Mouse (Mus musculus): ENCODE results near the gene Pkn1. TPM values are rescaled to one million over a fixed set of nuclear protein-coding genes. Genes with fewer than 3 reads are reported as not detected.

Pkn1 gene
- polyA plus RNA-seq, 1 experiment from 2014 or later = 34.6 TPM

DNA sequence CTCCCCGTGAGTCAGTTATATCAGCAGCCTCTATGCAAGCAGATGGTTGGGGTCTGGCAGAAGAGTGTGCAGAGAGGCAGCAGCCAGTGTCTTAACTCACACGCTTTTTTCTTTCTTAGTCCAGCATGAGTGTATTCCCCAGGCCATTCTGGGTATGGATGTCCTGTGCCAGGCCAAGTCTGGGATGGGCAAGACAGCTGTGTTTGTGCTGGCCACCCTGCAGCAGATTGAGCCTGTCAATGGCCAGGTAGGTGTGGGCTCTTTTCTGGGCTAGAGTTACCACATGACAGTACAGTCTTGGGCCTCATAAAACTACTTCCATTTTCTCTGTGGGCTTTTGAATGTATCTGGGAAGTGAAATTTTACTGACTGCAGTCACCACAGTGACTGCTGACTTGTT lies 20.7 kb upstream of the Pkn1 start:
- no peak overlapping the region for H3K4me2 ChIP-seq (replicated peaks)
- WGBS = 86% methylated on average over 2 of the region's 2 CpGs

DNA sequence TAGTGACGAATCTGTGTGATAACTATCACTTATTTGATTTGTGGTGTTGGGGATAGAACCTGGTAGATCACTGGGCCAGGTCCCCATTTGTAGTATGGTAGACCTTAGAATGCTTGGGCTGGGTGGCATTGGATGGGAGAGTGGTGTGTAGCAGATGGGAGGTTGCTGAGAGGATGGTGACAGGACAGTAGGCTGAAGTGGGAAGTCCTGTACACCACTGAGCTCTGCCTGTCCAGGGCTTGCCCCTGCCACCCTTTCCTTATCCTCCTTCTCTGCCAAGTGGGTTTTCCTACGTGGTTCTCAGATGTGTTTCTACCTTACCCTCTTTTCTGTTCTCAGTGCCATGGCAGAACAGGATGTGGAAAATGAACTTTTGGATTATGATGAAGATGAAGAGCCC lies 20.1 kb upstream of the Pkn1 start:
- Histone ChIP-seq H3K4me3 (no peak overlapping the region), H3K9ac (no peak overlapping the region), H3K36me3 (peaks cover 48% of the 10 kb centered on the region), H3K27ac (no peak overlapping the region), H3K4me2 (replicated peaks) (no peak overlapping the region), H3K27me3 (no peaks in the 10 kb centered on the region), H3K4me1 (peaks cover 15% of the 10 kb centered on the region), H3K9me3 (replicated peaks) (no peaks in the 10 kb centered on the region)
- no peak for ATAC-seq (ENCODE audit: low FRiP score)
- 82% methylated on average over 2 of the region's 2 CpGs for WGBS

More for the DNA sequence above, 20.7 kb upstream of the Pkn1 start:
- H3K9me3 ChIP-seq (replicated peaks) = no peaks in the 10 kb centered on the region
- H3K4me1 ChIP-seq = peaks cover 15% of the 10 kb centered on the region
- H3K4me3 ChIP-seq = no peak overlapping the region
- peaks cover 54% of the 10 kb centered on the region for H3K36me3 ChIP-seq
- no peak for ATAC-seq (ENCODE audit: low FRiP score)
- no peaks in the 10 kb centered on the region for H3K27me3 ChIP-seq
- no peak overlapping the region for H3K9ac ChIP-seq
- H3K27ac ChIP-seq = no peak overlapping the region

DNA sequence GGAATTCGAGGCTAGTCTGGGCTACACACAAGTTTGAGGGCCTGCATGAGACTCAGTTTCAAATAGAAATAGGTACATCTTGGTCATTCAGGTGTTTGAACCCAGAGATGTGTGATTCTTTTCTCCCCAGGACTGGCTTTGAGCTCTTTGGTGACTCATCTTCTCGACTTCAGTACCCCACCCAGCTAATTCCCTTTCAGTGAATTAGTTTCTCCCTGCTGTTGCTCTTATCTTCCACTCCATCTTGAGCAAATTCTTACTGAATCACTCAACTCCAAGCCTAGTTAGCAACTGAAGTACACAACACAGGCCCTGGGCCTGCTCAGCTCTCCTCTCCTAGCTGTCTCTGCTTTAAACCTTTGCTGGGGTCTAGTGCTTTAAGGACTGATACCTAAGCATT lies 17.6 kb upstream of the Pkn1 start:
- WGBS = 69% methylated on average over 2 of the region's 2 CpGs
- Histone ChIP-seq H3K4me1 (peaks cover 15% of the 10 kb centered on the region), H3K36me3 (peaks cover 23% of the 10 kb centered on the region), H3K27me3 (peaks cover 4% of the 10 kb centered on the region; the same call in 1 of the 2 replicates), H3K4me2 (replicated peaks) (peak overlapping the region; percentile 91), H3K9me3 (replicated peaks) (no peaks in the 10 kb centered on the region), H3K9ac (0 out of 2 replicates have a peak overlapping the region, but pooled peaks have one; percentile 32), H3K27ac (no peak overlapping the region), H3K4me3 (peak overlapping the region; percentile 93)
- ATAC-seq (ENCODE audit: low FRiP score) = no peak

DNA sequence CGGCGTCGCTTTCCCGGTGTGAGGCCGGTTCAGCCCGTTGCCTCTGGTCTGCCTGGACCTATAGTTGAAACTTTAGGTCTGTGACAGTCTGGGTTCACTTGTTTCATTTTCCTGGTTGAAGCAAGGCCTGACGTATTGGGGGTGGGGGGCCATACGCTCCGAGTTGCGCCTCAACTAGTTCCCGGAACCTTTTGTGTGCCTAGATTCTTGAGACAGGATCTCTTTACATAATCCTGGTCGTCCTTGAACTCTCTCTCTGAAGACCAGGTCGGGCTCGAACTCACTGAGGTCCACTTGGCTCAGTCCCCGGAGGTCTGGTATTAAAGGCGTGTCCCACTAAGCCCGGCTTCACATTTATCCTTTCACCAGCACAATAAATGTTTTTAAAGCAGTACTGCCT lies 16.8 kb upstream of the Pkn1 start:
- peak overlapping the region; percentile 91 for H3K4me2 ChIP-seq (replicated peaks)
- peaks cover 15% of the 10 kb centered on the region for H3K4me1 ChIP-seq
- peaks cover 4% of the 10 kb centered on the region; the same call in 1 of the 2 replicates for H3K27me3 ChIP-seq
- peak overlapping the region; percentile 93 for H3K27ac ChIP-seq
- H3K9me3 ChIP-seq (replicated peaks) = no peaks in the 10 kb centered on the region
- ATAC-seq (ENCODE audit: low FRiP score) = no peak
- H3K4me3 ChIP-seq = peak overlapping the region; percentile 93
- H3K9ac ChIP-seq = peak overlapping the region; percentile 87
- WGBS = 1% methylated on average over 17 of the region's 17 CpGs
- peaks cover 15% of the 10 kb centered on the region for H3K36me3 ChIP-seq

DNA sequence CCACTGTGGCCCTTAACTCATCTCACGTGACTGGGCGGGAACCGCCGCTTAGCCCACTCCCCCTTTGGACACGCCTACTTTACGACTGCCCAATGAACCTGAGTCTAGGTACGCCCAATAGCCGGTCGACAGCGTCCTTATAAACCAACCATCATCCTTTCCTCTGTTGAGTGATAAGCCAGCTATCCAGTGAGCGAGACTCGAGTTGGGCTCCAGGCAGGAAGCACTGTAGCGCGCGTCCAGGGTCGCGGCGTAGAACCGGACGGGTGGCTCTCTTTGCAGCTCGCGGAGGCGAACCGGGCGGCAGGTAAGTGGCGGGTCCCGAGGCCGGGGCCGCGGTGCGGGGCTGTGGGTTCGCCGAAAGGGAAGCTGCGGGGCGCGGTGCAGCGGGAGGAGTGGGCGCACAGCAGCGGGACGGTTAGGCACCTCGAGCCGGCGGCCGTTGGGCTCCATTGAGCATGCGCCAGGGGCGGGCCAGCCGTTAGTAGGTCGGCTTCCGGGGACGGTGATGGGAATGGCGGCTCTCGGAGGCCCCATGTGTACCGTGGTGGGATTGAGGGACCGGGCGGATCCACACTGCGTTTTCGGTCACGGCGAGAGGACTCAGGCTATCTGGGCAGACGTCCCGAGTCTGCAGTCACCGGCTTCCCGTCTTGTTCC lies 16.2 kb upstream of the Pkn1 start, which contains the start of gene Ddx39:
Gene Ddx39, plus strand, starts transcription at position 147 of the 660 bp plus-strand sequence.
- Histone ChIP-seq H3K4me3 (peak within 1 kb of the TSS; percentile 93), H3K4me2 (replicated peaks) (peak within 1 kb of the TSS; percentile 91), H3K27me3 (peaks cover 4% of the 10 kb centered on the region; the same call in 1 of the 2 replicates), H3K27ac (peak within 1 kb of the TSS; percentile 93), H3K9ac (peak within 1 kb of the TSS; percentile 87), H3K9me3 (replicated peaks) (no peaks in the 10 kb centered on the region), H3K4me1 (peaks cover 15% of the 10 kb centered on the region), H3K36me3 (peaks cover 9% of the 10 kb centered on the region)
- under 1% methylated on average over 63 of the region's 63 CpGs for WGBS
- ATAC-seq (ENCODE audit: low FRiP score) = peak; percentile 100

DNA sequence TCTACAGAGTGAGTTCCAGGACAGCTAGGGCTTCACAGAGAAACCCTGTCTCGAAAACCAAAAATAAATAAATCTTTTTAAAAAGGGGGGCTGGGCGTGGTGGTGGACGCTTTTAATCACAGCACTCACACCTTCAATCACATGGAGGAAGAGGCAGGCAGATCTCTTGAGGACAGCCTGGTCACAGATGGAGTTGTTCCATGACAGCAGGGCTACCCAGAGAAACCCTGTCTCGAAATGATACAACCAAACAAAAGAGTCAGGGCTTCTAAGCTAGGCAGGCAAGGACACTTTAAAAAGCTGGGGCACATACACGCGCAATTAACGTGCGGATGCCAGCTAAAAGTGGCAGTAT lies 15.7 kb upstream of the Pkn1 start:
- H3K27ac ChIP-seq = no peak overlapping the region
- ATAC-seq (ENCODE audit: low FRiP score) = peak; percentile 50
- peak overlapping the region; percentile 91 for H3K4me2 ChIP-seq (replicated peaks)

DNA sequence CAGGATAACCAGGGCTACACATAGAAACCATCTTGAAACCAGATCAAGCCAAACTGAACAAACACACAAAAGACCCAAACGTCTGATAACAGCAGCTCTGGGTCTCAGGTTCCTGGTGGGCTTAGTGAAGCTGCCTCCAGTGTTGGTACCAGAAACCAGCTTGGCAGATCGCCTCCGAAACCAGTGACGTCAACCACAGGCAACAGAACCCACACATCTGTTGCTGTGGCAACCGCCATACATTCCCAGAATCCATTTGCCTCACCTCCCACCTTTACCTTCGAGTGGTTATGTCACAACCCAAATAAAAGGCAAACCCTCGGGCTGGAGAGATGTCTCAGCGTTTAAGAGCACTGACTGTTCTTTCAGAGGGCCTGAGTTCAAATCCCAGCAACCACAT lies 8.6 kb upstream of the Pkn1 start:
- WGBS = 75% methylated on average over 8 of the region's 8 CpGs
- Histone ChIP-seq H3K27me3 (peaks cover 4% of the 10 kb centered on the region; the same call in 1 of the 2 replicates), H3K9ac (no peak overlapping the region), H3K27ac (no peak overlapping the region), H3K36me3 (no peaks in the 10 kb centered on the region), H3K4me2 (replicated peaks) (no peak overlapping the region), H3K4me1 (no peaks in the 10 kb centered on the region), H3K9me3 (replicated peaks) (no peaks in the 10 kb centered on the region), H3K4me3 (no peak overlapping the region)
- no peak for ATAC-seq (ENCODE audit: low FRiP score)

More for the DNA sequence above, 15.7 kb upstream of the Pkn1 start:
- Histone ChIP-seq H3K27me3 (peaks cover 4% of the 10 kb centered on the region; the same call in 1 of the 2 replicates), H3K9ac (no peak overlapping the region), H3K4me3 (peak overlapping the region; percentile 93), H3K4me1 (peaks cover 15% of the 10 kb centered on the region), H3K9me3 (replicated peaks) (no peaks in the 10 kb centered on the region), H3K36me3 (peaks cover 4% of the 10 kb centered on the region)
- WGBS = 18% methylated on average over 8 of the region's 8 CpGs

DNA sequence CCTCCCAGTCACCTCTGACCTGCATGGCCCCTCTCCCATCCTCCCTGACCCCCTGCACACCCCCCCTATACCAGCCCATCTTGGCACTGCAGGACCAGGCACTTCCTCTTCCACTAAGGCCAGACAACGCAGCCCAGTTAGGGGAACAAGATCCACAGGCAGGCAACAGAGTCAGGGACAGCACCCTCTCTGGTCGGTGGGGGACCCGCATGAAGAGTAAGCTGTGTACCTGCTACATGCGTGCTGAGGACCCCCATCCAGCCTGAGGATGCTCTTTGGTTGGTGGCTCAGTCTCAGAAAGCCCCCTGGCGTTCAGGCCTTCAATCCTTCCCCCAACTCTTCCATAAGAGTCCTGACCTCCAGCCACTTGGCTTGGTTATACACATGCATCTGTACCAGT lies 7.4 kb upstream of the Pkn1 start:
- ATAC-seq (ENCODE audit: low FRiP score) = no peak
- Histone ChIP-seq H3K27me3 (no peaks in the 10 kb centered on the region), H3K9me3 (replicated peaks) (no peaks in the 10 kb centered on the region), H3K4me2 (replicated peaks) (no peak overlapping the region), H3K36me3 (no peaks in the 10 kb centered on the region), H3K27ac (no peak overlapping the region), H3K4me3 (no peak overlapping the region), H3K9ac (no peak overlapping the region), H3K4me1 (no peaks in the 10 kb centered on the region)
- 66% methylated on average over 5 of the region's 5 CpGs for whole genome bisulfite sequencing

DNA sequence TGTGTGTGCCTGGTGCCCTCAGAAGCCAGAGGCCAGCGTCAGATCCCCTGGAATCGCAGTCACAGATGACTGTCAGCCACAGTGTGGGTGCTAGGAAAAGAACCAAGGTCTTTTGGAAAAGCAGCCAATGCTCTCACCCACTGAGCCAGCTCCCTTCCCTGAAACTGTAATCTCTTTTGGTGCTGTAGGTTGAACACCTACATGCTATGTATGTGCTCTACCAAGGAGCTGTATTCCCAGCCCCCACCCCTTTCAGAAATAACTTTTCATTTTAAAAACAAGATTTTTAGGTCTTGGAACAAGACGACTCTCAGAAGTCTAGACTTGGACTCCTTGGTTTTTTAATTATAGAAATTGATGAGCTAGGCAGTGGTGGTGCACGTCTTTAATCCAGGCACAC lies 4.4 kb upstream of the Pkn1 start:
- Histone ChIP-seq H3K27ac (no peak overlapping the region), H3K9me3 (replicated peaks) (no peaks in the 10 kb centered on the region), H3K27me3 (no peaks in the 10 kb centered on the region), H3K9ac (no peak overlapping the region), H3K4me2 (replicated peaks) (no peak overlapping the region), H3K4me1 (peaks cover 9% of the 10 kb centered on the region; the same call in 1 of the 2 replicates), H3K4me3 (no peak overlapping the region), H3K36me3 (no peaks in the 10 kb centered on the region)
- no peak for ATAC-seq (ENCODE audit: low FRiP score)
- 83% methylated on average over 4 of the region's 4 CpGs for WGBS

DNA sequence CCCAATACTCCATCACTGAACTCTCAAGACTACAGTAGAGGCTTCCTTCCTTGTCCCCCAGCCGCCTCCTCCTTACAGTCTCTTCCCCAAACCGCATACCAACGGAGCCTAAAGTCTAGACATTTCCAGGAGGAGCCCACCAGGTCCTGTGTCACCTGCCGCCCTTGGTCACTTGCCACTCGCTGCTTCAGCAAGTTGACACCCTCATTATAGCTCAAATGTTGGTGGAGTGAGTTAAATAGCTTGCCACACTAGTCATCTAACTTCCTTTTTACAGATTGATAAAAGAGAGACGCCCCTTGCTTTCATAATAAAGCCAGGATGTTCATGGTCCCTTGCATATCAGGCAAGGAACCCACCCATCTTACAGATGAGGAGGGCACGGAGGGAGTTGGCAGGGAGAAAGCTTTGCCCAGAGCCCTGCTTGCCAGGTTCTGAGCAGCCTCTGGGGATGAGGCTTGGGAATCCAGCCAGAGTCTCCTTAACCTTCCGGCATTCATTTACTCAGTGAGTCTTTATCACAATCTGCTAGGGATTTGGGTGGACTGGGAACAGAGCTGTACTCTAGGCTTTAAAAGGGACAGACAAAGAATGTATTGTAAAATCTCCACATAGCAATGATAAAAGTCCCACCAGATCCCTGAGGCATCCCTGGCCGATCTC lies 1.6 kb upstream of the Pkn1 start:
- H3K36me3 ChIP-seq = no peaks in the 10 kb centered on the region
- no peak overlapping the region for H3K27ac ChIP-seq
- H3K4me2 ChIP-seq (replicated peaks) = no peak overlapping the region
- no peaks in the 10 kb centered on the region for H3K27me3 ChIP-seq
- WGBS = 84% methylated on average over 9 of the region's 9 CpGs
- H3K4me1 ChIP-seq = peaks cover 23% of the 10 kb centered on the region
- H3K9me3 ChIP-seq (replicated peaks) = no peaks in the 10 kb centered on the region
- no peak overlapping the region for H3K9ac ChIP-seq
- H3K4me3 ChIP-seq = no peak overlapping the region
- ATAC-seq (ENCODE audit: low FRiP score) = no peak

DNA sequence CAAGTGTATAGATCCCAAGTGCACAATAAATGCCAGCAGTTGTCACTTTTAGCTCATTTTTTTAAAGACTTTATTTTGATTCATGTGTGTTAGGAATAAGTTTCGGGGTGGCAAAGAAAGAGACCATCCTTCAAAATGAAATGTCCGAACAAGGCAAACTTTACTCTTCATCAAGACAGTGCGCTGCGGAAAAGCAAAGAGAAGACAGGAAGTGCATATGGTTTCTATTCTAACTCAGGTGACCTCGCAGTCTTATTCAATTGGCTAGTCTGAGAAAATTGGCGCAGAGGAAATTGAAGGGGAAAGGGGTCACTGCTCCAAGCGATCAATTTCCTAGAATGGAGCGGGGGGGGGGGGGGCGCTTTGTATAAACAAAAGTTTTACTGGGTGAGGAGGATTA lies 587 bp upstream of the Pkn1 start:
- Histone ChIP-seq H3K4me1 (peaks cover 23% of the 10 kb centered on the region), H3K4me3 (peak overlapping the region; percentile 85), H3K9me3 (replicated peaks) (no peaks in the 10 kb centered on the region), H3K36me3 (no peaks in the 10 kb centered on the region), H3K27me3 (no peaks in the 10 kb centered on the region), H3K9ac (peak overlapping the region; percentile 90), H3K27ac (peak overlapping the region; percentile 52; the same call in 1 of the 2 replicates), H3K4me2 (replicated peaks) (peak overlapping the region; percentile 92)
- ATAC-seq (ENCODE audit: low FRiP score) = no peak
- 45% methylated on average over 9 of the region's 9 CpGs for WGBS

DNA sequence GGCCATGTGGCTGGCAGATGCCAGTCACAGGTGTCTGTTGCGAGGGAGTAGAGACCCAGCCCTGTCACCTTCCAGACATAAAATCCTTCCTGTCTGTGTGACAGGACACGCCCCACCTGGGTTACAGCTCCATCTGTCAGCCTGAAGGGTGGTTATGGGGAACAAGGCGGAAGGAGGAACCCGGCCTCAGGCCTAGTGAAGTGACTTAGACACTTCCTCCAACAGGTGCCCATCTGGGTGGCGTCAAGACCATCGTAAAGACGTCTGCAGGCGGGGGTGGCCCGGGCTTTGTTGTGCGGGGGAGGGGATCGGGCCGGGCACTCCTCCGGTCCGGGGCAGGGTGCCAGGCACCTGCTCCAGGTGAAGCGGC lies 703 bp downstream of the Pkn1 start:
- H3K27ac ChIP-seq = no peak overlapping the region
- WGBS = 4% methylated on average over 15 of the region's 15 CpGs
- no peaks in the 10 kb centered on the region for H3K36me3 ChIP-seq
- H3K4me3 ChIP-seq = peak overlapping the region; percentile 85
- peak overlapping the region; percentile 92 for H3K4me2 ChIP-seq (replicated peaks)
- peak overlapping the region; percentile 90 for H3K9ac ChIP-seq
- H3K27me3 ChIP-seq = no peaks in the 10 kb centered on the region
- H3K4me1 ChIP-seq = peaks cover 23% of the 10 kb centered on the region
- H3K9me3 ChIP-seq (replicated peaks) = no peaks in the 10 kb centered on the region
- ATAC-seq (ENCODE audit: low FRiP score) = peak; percentile 35
